Mouse (Mus musculus) spleen, postnatal 10 days (tissue): ENCODE measurements around the gene Ppm1m.

ENCODE experiments used
- DNase-seq, 2 experiments: peaks; one replicate each; pipeline ENCODE4 v3.0.0; 2021 to 2022; ENCODE audit warnings: low spot score in 2 of 2

Ppm1m gene

GRCm38 (mm10) chr9:106159784-106160301, 39.7 kb downstream of the Ppm1m start:
- DNase-seq, result peak; percentile 85 to 91

- DNase-seq, result no peak
Measured at GRCm38 (mm10) chr9:106159237-106159636, 40.3 kb downstream of the Ppm1m start.

GRCm38 (mm10) chr9:106158037-106158491, 41.5 kb downstream of the Ppm1m start, which contains the start of gene Glyctk:
Glyctk (minus strand) TSS chr9:106158138.
- DNase-seq, result no peak

GRCm38 (mm10) chr9:106157623-106157925, 42.0 kb downstream of the Ppm1m start:
- no peak for DNase-seq

- DNase-seq, result no peak
Measured at GRCm38 (mm10) chr9:106156921-106157622, 42.5 kb downstream of the Ppm1m start.

- DNase-seq, result peak; percentile 48 to 72
Measured at GRCm38 (mm10) chr9:106156419-106156818, 43.1 kb downstream of the Ppm1m start.

GRCm38 (mm10) chr9:106154106-106154505, 45.4 kb downstream of the Ppm1m start:
- no peak for DNase-seq

GRCm38 (mm10) chr9:106149399-106149754, 50.2 kb downstream of the Ppm1m start:
- DNase-seq, result no peak

GRCm38 (mm10) chr9:106148541-106149398, 50.8 kb downstream of the Ppm1m start:
- no peak for DNase-seq

- no peak for DNase-seq
Measured at GRCm38 (mm10) chr9:106147851-106148431, 51.6 kb downstream of the Ppm1m start.

GRCm38 (mm10) chr9:106147281-106147680, 52.3 kb downstream of the Ppm1m start:
- no peak for DNase-seq

- no peak for DNase-seq
Measured at GRCm38 (mm10) chr9:106145582-106145981, 54.0 kb downstream of the Ppm1m start.
